Mouse (Mus musculus) CH12.LX (cell line): ENCODE measurements around the gene Abhd4. TPM values are rescaled to one million over a fixed set of nuclear protein-coding genes. Genes with fewer than 3 reads are reported as not detected.

Source experiments
- DNase-seq: peaks from one replicate; pipeline ENCODE4 v3.0.0-alpha.2; 2013; ENCODE audit errors: extremely low read depth
- H3K27ac ChIP-seq: 2 replicates; pipeline ENCODE4 v1.5.1; 2012; ENCODE audit warnings: low read depth, mild to moderate bottlenecking, control low read depth, moderate library complexity; ENCODE audit not compliant: insufficient read depth
- H3K27me3 ChIP-seq: replicated peaks from 2 replicates; pipeline ENCODE3; 2012; ENCODE audit warnings: inconsistent platforms
- H3K36me3 ChIP-seq, 2 experiments: replicated peaks in 1 of 2; 2 replicates each; pipeline versions ENCODE3 to v1.6.1; 2012; ENCODE audit warnings: inconsistent platforms in 1 of 2, low read length in 1 of 2, mild to moderate bottlenecking in 1 of 2, mixed read lengths in 1 of 2, moderate library complexity in 1 of 2; ENCODE audit not compliant: control insufficient read depth in 1 of 2, insufficient read depth in 1 of 2
- H3K4me1 ChIP-seq, 2 experiments: 2 replicates each; pipeline ENCODE4 v1.6.1; 2012; ENCODE audit warnings: inconsistent platforms in 1 of 2, moderate library complexity in 1 of 2; ENCODE audit not compliant: insufficient read depth in 2 of 2, control insufficient read depth in 1 of 2
- H3K4me2 ChIP-seq: 2 replicates; pipeline ENCODE4 v1.6.1; 2012; ENCODE audit warnings: low read depth, mild to moderate bottlenecking, control low read depth; ENCODE audit not compliant: poor library complexity, insufficient read depth, severe bottlenecking
- H3K4me3 ChIP-seq, 3 experiments: fragments of 150-350 bp in 1 of 3; sonication (generic) in 1 of 3; replicated peaks in 1 of 3; 2 replicates each; pipeline versions ENCODE3 to v1.5.1; 2011 to 2012; ENCODE audit warnings: low read depth in 2 of 3, low read length in 2 of 3, mild to moderate bottlenecking in 2 of 3, moderate library complexity in 2 of 3, control low read depth in 1 of 3, improper control_type of control experiment in 1 of 3, inconsistent platforms in 1 of 3, mixed read lengths in 1 of 3; ENCODE audit not compliant: poor library complexity in 1 of 3
- H3K79me2 ChIP-seq: replicated peaks from 2 replicates; pipeline ENCODE4 v1.6.1; 2012; ENCODE audit warnings: mild to moderate bottlenecking, moderate library complexity; ENCODE audit not compliant: control insufficient read depth, poor library complexity, insufficient read depth, severe bottlenecking; ENCODE audit errors: extremely low read depth
- H3K9ac ChIP-seq: 2 replicates; pipeline ENCODE4 v1.6.1; 2012; ENCODE audit warnings: low read depth, mild to moderate bottlenecking, control low read depth, moderate library complexity; ENCODE audit not compliant: insufficient read depth
- H3K9me3 ChIP-seq: replicated peaks from 2 replicates; pipeline ENCODE3; 2012; ENCODE audit warnings: low read length, inconsistent platforms, mixed read lengths
- BHLHE40 ChIP-seq: IDR thresholded peaks from 2 replicates; pipeline ENCODE4 v1.6.1; 2011; ENCODE audit warnings: mild to moderate bottlenecking, low read depth, low read length, improper control_type of control experiment
- CHD2 ChIP-seq: IDR thresholded peaks from 2 replicates; pipeline ENCODE4 v1.6.1; 2011; ENCODE audit warnings: low read length, improper control_type of control experiment
- CTCF ChIP-seq, 2 experiments: IDR thresholded peaks in 1 of 2; conservative IDR thresholded peaks in 1 of 2; 2 replicates each; pipeline ENCODE4 v1.5.1; 2011 to 2012; ENCODE audit warnings: low read depth in 2 of 2, low read length in 2 of 2, improper control_type of control experiment in 1 of 2, inconsistent platforms in 1 of 2, mild to moderate bottlenecking in 1 of 2, moderate library complexity in 1 of 2
- E2F4 ChIP-seq: IDR thresholded peaks from 2 replicates; pipeline ENCODE4 v1.6.1; 2011; ENCODE audit warnings: low read depth, low read length, improper control_type of control experiment; ENCODE audit not compliant: insufficient replicate concordance
- ELF1 ChIP-seq: IDR thresholded peaks from 2 replicates; pipeline ENCODE4 v1.6.1; 2014; ENCODE audit warnings: low read depth, mild to moderate bottlenecking, inconsistent platforms, low read length, improper control_type of control experiment
- IRF4 ChIP-seq: IDR thresholded peaks from 2 replicates; pipeline ENCODE4 v1.6.1; 2014; ENCODE audit warnings: low read depth, mild to moderate bottlenecking, inconsistent platforms, low read length, improper control_type of control experiment
- JUN ChIP-seq: IDR thresholded peaks from 2 replicates; pipeline ENCODE4 v1.6.1; 2011; ENCODE audit warnings: low read depth, mild to moderate bottlenecking, low read length, improper control_type of control experiment, moderate library complexity; ENCODE audit not compliant: insufficient read depth
- JUND ChIP-seq: conservative IDR thresholded peaks from 2 replicates; pipeline ENCODE4 v1.6.1; 2011; ENCODE audit warnings: low read depth, low read length, improper control_type of control experiment
- KAT2A ChIP-seq: IDR thresholded peaks from 2 replicates; pipeline ENCODE4 v1.6.1; 2012; ENCODE audit warnings: low read length, improper control_type of control experiment, inconsistent platforms; ENCODE audit not compliant: insufficient replicate concordance
- MAFK ChIP-seq: IDR thresholded peaks from 2 replicates; pipeline ENCODE4 v1.6.1; 2011; ENCODE audit warnings: low read length, improper control_type of control experiment; ENCODE audit not compliant: insufficient replicate concordance
- MAX ChIP-seq: IDR thresholded peaks from 2 replicates; pipeline ENCODE4 v1.6.1; 2011; ENCODE audit warnings: low read length, improper control_type of control experiment
- MAZ ChIP-seq: IDR thresholded peaks from 2 replicates; pipeline ENCODE4 v1.6.1; 2012; ENCODE audit warnings: low read depth, mild to moderate bottlenecking, inconsistent platforms, low read length, improper control_type of control experiment, moderate library complexity
- MEF2A ChIP-seq: IDR thresholded peaks from 2 replicates; pipeline ENCODE4 v1.6.1; 2014; ENCODE audit warnings: low read depth, mild to moderate bottlenecking, inconsistent platforms, low read length, improper control_type of control experiment, borderline replicate concordance
- MYC ChIP-seq: IDR thresholded peaks from 2 replicates; pipeline ENCODE4 v1.6.1; 2011; ENCODE audit warnings: low read depth, mild to moderate bottlenecking, improper control_type of control experiment, low read length
- NRF1 ChIP-seq: IDR thresholded peaks from 2 replicates; pipeline ENCODE4 v1.6.1; 2014; ENCODE audit warnings: low read depth, mild to moderate bottlenecking, inconsistent platforms, low read length, improper control_type of control experiment, moderate library complexity
- PAX5 ChIP-seq: IDR thresholded peaks from 2 replicates; pipeline ENCODE4 v1.6.1; 2012; ENCODE audit warnings: low read length, inconsistent platforms, mixed read lengths
- POLR2A ChIP-seq: IDR thresholded peaks from 2 replicates; pipeline ENCODE4 v1.6.1; 2011; ENCODE audit warnings: low read depth, mild to moderate bottlenecking, improper control_type of control experiment, low read length
- POLR2AphosphoS2 ChIP-seq: IDR thresholded peaks from 2 replicates; pipeline ENCODE4 v1.6.1; 2011; ENCODE audit warnings: low read depth, low read length, improper control_type of control experiment
- RAD21 ChIP-seq: IDR thresholded peaks from 2 replicates; pipeline ENCODE4 v1.6.1; 2011; ENCODE audit warnings: low read depth, mild to moderate bottlenecking, low read length, improper control_type of control experiment, moderate library complexity
- SMC3 ChIP-seq: IDR thresholded peaks from 2 replicates; pipeline ENCODE4 v1.6.1; 2011; ENCODE audit warnings: low read depth, low read length, improper control_type of control experiment
- TBP ChIP-seq: conservative IDR thresholded peaks from 2 replicates; pipeline ENCODE4 v1.6.1; 2011; ENCODE audit warnings: low read depth, low read length, improper control_type of control experiment
- USF1 ChIP-seq: IDR thresholded peaks from 2 replicates; pipeline ENCODE4 v1.6.1; 2014; ENCODE audit warnings: low read depth, mild to moderate bottlenecking, inconsistent platforms, low read length, improper control_type of control experiment
- ZC3H11A ChIP-seq: IDR thresholded peaks from 2 replicates; pipeline ENCODE4 v1.6.1; 2012; ENCODE audit warnings: low read depth, mild to moderate bottlenecking, inconsistent platforms, low read length, improper control_type of control experiment
- ZKSCAN1 ChIP-seq: IDR thresholded peaks from 2 replicates; pipeline ENCODE4 v1.6.1; 2012; ENCODE audit warnings: low read depth, inconsistent platforms, low read length, improper control_type of control experiment, borderline replicate concordance
- ZMIZ1 ChIP-seq: IDR thresholded peaks from 2 replicates; pipeline ENCODE4 v1.6.1; 2012; ENCODE audit warnings: low read depth, mild to moderate bottlenecking, inconsistent platforms, low read length, improper control_type of control experiment
- ZNF384 ChIP-seq: IDR thresholded peaks from 2 replicates; pipeline ENCODE4 v1.6.1; 2012; ENCODE audit warnings: low read depth, low read length, improper control_type of control experiment, inconsistent platforms
- dilution Hi-C: fragments of 300-500 bp; cut with MboI; formaldehyde crosslinking; loops from 2 replicates; pipeline ENCODE4 v1.14.3; 2020; ENCODE audit warnings: low sequenced_read_pairs; ENCODE audit not compliant: extremely low pct_unique_long_range_greater_than_20kb, extremely low pct_ligation_motif_present
- in situ Hi-C: fragments of 300-500 bp; cut with MboI; formaldehyde crosslinking; loops from 3 replicates; pipeline ENCODE4 v1.14.3; 2019; ENCODE audit warnings: low sequenced_read_pairs, low pct_ligation_motif_present, low pct_unique_long_range_greater_than_20kb, mixed read lengths
- polyA plus RNA-seq: library from polyadenylated mRNA; unstranded; fragments of >175 nt; gene quantifications from 2 replicates; pipeline ENCODE4 v1.2.1, GENCODE M21; 2012; ENCODE audit warnings: low read depth; ENCODE audit not compliant: insufficient read length
- total RNA-seq, 2 experiments: library from RNA; depleted of rRNA; stranded (reverse); fragments of 300-350 nt in 1 of 2; fragments of >200 nt in 1 of 2; gene quantifications; 2 replicates each; pipeline ENCODE4 v1.2.3; 2012 to 2014

The Abhd4 gene
- total and polyA plus RNA-seq, 3 experiments, result 15.9 to 23.0 (median 19.8) TPM

DNA sequence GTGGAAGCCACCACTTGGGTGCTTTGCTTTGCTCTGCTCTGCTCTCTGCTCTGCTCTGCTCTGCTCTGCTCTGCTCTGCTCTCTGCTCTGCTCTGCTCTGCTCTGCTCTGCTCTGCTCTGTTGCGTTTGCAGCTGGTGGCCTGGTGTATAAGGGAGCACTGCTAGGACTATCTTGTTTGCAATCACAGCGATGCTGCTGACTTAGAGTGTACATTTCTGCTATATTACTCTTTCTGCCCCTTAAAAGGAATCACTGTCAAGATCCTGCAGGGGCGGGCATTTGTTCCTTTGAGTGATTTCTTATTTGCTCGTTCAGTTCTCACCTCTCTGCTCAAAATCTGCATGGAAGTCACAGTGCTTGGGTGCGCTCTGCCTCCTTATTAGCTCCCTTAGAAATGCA lies 44.1 kb upstream of the Abhd4 start:
- Histone ChIP-seq H3K36me3 (no peaks in the 10 kb centered on the region), H3K4me1 (peaks cover 1% of the 10 kb centered on the region in 2 experiments; a peak in 2 of 4 replicates), H3K4me3 (no peak overlapping the region), H3K9ac (no peak overlapping the region), H3K27ac (no peak overlapping the region), H3K27me3 (no peaks in the 10 kb centered on the region), H3K9me3 (no peaks in the 10 kb centered on the region), H3K79me2 (no peaks in the 10 kb centered on the region)
- DNase-seq, result no peak
- in situ Hi-C loops, result loop anchor here (5.0 kb wide), 1 partner anchor 33 kb away; no protein-coding TSS in a partner anchor
- TF ChIP-seq CTCF (conservative IDR thresholded peaks at IDR 0.05 in 1 of 2, IDR thresholded peaks at IDR 0.05 in 1 of 2; ENCODE audit: low read depth in 2 of 2, low read length in 2 of 2) (no peak), JUND (no peak), USF1 (no peak), PAX5 (no peak), KAT2A (no peak), ZKSCAN1 (no peak), MEF2A (no peak), JUN (no peak), POLR2AphosphoS2 (no peak), POLR2A (no peak), E2F4 (no peak), MAFK (no peak), TBP (no peak), ZC3H11A (no peak), ELF1 (no peak), MAX (no peak), NRF1 (no peak), ZNF384 (no peak)
- TF ChIP-seq, all 38 proteins: peak for 0
- no peak overlapping the region for H3K4me2 ChIP-seq
- dilution Hi-C loops, result no loop called here

DNA sequence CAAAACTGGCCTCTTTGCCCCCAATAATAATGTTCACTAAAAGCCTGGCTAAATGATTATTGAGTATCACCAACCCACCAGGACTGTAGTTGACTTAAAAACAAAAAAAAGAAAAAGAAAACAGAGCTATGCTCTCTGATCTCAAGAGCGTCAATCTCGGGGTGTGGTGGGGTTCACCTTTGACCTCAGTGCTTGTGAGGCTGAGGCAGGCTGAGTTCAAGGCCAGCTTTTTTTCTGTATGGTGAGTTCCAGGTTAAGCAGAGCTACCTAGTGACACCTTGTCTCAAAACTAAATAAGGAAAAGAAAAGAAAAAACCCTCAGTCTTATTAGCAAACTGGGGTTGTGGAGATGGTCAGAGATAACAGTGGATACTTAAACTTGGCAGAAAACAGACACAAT lies 43.6 kb upstream of the Abhd4 start:
- Histone ChIP-seq H3K4me2 (no peak overlapping the region), H3K36me3 (no peaks in the 10 kb centered on the region), H3K4me1 (no peaks in the 10 kb centered on the region), H3K79me2 (no peaks in the 10 kb centered on the region), H3K9ac (no peak overlapping the region), H3K27me3 (no peaks in the 10 kb centered on the region), H3K9me3 (no peaks in the 10 kb centered on the region), H3K4me3 (no peak overlapping the region), H3K27ac (no peak overlapping the region)
- DNase-seq, result no peak
- TF ChIP-seq MAZ (no peak), JUND (no peak), RAD21 (no peak), BHLHE40 (no peak), TBP (no peak), IRF4 (no peak), ZMIZ1 (no peak), MYC (no peak), CHD2 (no peak), SMC3 (no peak), MEF2A (no peak)
- dilution Hi-C loops (no loop called here), in situ Hi-C loops (loop anchor here (5.0 kb wide), 1 partner anchor 33 kb away; no protein-coding TSS in a partner anchor)
